Mouse (Mus musculus) hematopoietic multipotent progenitor cell, adult 10-12 weeks (in vitro differentiated cells): ENCODE data around the gene 4931440F15Rik. TPM values are rescaled to one million over a fixed set of nuclear protein-coding genes. Genes with fewer than 3 reads are reported as not detected.

Source experiments
- polyA plus RNA-seq: library from polyadenylated mRNA; stranded (reverse); fragments of >175 nt; gene quantifications from 2 replicates; pipeline ENCODE4 v1.2.3, GENCODE M21; 2012; ENCODE audit warnings: low replicate concordance

4931440F15Rik gene
- polyA plus RNA-seq = 0.03 and 0.05 TPM in 2 replicates

GRCm38 (mm10) chr11:29825271-29825718, at the start of gene 4931440F15Rik:
TSS of gene 4931440F15Rik (minus strand) at chr11:29825668.

Other genes with a start within 250 kb of the 4931440F15Rik start
- 83.9 and 245 TPM in 2 replicates for gene Rtn4, start 132.7 kb downstream of the 4931440F15Rik start, polyA plus RNA-seq
- 0.31 and 0.36 TPM in 2 replicates for gene Eml6, start 200.4 kb upstream of the 4931440F15Rik start, polyA plus RNA-seq